Mouse (Mus musculus) adrenal gland, postnatal 36 days (tissue): ENCODE measurements around the gene Zfp771. TPM values are rescaled to one million over a fixed set of nuclear protein-coding genes. Genes with fewer than 3 reads are reported as not detected.

Experiments
- DNase-seq, 2 experiments: peaks; one replicate each; pipeline ENCODE4 v3.0.0; 2021; ENCODE audit warnings: mixed read lengths in 1 of 2
- total RNA-seq, 2 experiments: library from RNA; stranded (reverse); gene quantifications; 2 replicates each; pipeline ENCODE4 v1.2.3; 2021

Gene Zfp771
- total RNA-seq, 2 experiments from 2014 or later = 28.0 to 34.2 TPM

GRCm38 (mm10) chr7:127287940-127288339 is 43.9 kb downstream of the Zfp771 start:
- DNase-seq = no peak

DNA sequence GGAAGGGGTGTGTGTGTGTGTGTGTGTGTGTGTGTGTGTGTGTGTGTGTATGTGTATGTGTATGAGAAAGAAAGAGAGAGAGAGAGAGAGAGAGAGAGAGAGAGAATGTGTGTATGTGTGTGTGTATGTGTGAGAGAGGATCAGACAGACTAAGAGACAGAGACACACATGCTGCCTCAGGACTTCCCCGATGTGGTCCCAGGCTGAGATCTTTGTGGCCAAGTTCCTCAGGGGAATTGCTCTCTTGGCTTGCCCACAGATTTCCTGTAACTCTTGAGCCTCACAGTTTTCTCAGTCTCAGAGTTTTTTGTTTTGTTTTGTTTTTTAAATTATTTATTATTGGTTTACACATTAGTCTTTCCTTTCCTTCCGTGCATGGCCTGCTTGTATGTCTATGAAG is 45.2 kb downstream of the Zfp771 start:
- DNase-seq = no peak

DNA sequence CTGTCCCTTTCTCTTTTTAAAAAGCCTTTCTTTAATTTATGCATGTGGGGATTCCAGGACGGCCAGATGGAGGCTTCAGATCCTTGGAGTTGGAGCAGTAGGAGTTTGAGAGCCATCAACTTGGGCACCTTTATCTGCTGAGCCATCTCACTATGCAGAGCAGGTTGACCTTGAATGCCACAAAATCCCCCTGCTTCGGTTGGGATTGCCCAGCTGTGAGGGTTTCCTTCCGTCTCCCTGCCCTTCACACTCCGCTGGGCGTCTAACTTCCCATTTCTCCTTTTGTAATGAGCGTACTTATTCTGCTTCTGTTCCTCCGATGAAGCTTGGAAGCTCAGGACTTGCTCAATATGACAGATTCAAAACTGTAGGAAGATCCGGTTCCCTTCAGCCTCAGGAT is 46.1 kb downstream of the Zfp771 start:
- no peak for DNase-seq

GRCm38 (mm10) chr7:127296098-127296497 is 52.0 kb downstream of the Zfp771 start, which contains the start of gene Itgal:
TSS of gene Itgal (plus strand) at chr7:127296260.
- DNase-seq = no peak

- no peak for DNase-seq
Measured at GRCm38 (mm10) chr7:127296786-127297555, 52.9 kb downstream of the Zfp771 start.

DNA sequence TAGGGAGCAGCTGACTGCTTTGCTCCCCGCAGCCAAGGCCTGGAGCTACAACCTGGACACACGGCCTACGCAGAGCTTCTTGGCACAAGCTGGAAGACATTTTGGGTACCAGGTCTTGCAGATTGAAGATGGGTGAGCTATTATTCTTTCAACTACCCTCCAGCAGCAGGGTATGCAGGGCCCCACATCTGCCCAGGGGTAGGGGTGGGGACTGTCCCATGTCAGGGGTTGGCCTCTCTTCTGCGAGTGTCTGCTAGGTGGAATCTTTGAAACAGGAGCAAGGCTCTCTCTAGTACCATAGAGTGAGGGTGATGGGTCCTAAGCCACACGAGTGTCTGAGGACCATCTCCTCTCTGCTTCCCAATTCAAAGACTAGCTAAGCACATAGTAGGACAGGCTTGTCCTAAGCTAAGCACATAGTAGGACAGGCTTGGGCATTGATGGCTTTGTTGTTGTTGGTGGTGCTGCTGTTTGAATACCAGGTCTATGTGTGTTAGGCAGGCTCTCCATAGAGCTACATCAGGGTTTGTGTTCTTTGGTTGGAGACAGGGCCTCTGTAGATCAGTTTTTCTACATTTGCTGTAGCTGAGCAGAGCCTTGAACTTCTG is 53.6 kb downstream of the Zfp771 start:
- no peak for DNase-seq

Other genes starting within 250 kb of the Zfp771 start
- gene Mvp, start 229.7 kb upstream of the Zfp771 start, total RNA-seq = 100 to 1,000 TPM; 102 to 129 TPM
- gene Pagr1b, start 227.8 kb upstream of the Zfp771 start, total RNA-seq = 1 to 10 TPM in 1 of 2 experiments, not detected in 1; 3.0 TPM
- 10 to 100 TPM in 1 of 2 experiments, 1 to 10 TPM in 1; 4.4 to 15.1 TPM for gene Pagr1a, start 226.9 kb upstream of the Zfp771 start, total RNA-seq
- gene Gm42742, start 223.2 kb upstream of the Zfp771 start, total RNA-seq = 10 to 100 TPM; 28.9 to 29.6 TPM
- gene Prrt2, start 223.1 kb upstream of the Zfp771 start, total RNA-seq = 1 to 10 TPM; 1.9 to 2.9 TPM
- gene Maz, start 217.2 kb upstream of the Zfp771 start, total RNA-seq = 100 to 1,000 TPM; 120 to 126 TPM
- 1 to 10 TPM; 5.7 to 6.8 TPM for gene Kif22, start 201.8 kb upstream of the Zfp771 start, total RNA-seq
- gene Zg16, start 156.9 kb upstream of the Zfp771 start, total RNA-seq = not detected
- gene AI467606, start 152.9 kb upstream of the Zfp771 start, total RNA-seq = 1 to 10 TPM in 1 of 2 experiments, under 1 TPM in 1; 0.89 to 1.1 TPM
- under 1 TPM; 0.26 to 0.40 TPM for gene Qprt, start 122.0 kb upstream of the Zfp771 start, total RNA-seq
- 1 to 10 TPM in 1 of 2 experiments, under 1 TPM in 1; 0.70 to 1.3 TPM for gene Spn, start 106.5 kb upstream of the Zfp771 start, total RNA-seq
- gene Cd2bp2, start 48.2 kb upstream of the Zfp771 start, total RNA-seq = 10 to 100 TPM; 59.3 to 61.0 TPM
- gene Tbc1d10b, start 35.8 kb upstream of the Zfp771 start, total RNA-seq = 10 to 100 TPM; 40.7 to 48.4 TPM
- 1 to 10 TPM; 1.9 to 2.7 TPM for gene Mylpf, start 35.4 kb upstream of the Zfp771 start, total RNA-seq
- gene Zfp553, start 11.2 kb upstream of the Zfp771 start, total RNA-seq = 10 to 100 TPM; 10.1 to 11.9 TPM
- gene Sept1, start 11.1 kb upstream of the Zfp771 start, total RNA-seq = 1 to 10 TPM; 5.6 to 7.9 TPM
- gene Dctpp1, start 16.4 kb downstream of the Zfp771 start, total RNA-seq = 10 to 100 TPM; 27.8 to 49.1 TPM
- 100 to 1,000 TPM in 1 of 2 experiments, 10 to 100 TPM in 1; 65.9 to 128 TPM for gene Sephs2, start 29.8 kb downstream of the Zfp771 start, total RNA-seq
- 1 to 10 TPM; 1.1 to 1.8 TPM for gene Itgal, start 52.0 kb downstream of the Zfp771 start, total RNA-seq
- 10 to 100 TPM; 25.9 to 26.1 TPM for gene Zfp768, start 101.3 kb downstream of the Zfp771 start, total RNA-seq
- gene Zfp747, start 131.8 kb downstream of the Zfp771 start, total RNA-seq = 10 to 100 TPM; 10.7 to 12.2 TPM
- gene 9130019O22Rik, start 142.9 kb downstream of the Zfp771 start, total RNA-seq = 1 to 10 TPM; 4.7 to 5.2 TPM
- 1 to 10 TPM; 8.7 to 9.9 TPM for gene E430018J23Rik, start 149.4 kb downstream of the Zfp771 start, total RNA-seq
- gene Zfp764, start 162.5 kb downstream of the Zfp771 start, total RNA-seq = 1 to 10 TPM; 6.4 to 7.9 TPM
- gene Zfp688, start 177.8 kb downstream of the Zfp771 start, total RNA-seq = 10 to 100 TPM; 12.7 to 12.8 TPM
- 1 to 10 TPM; 3.8 to 4.4 TPM for gene Zfp689, start 204.9 kb downstream of the Zfp771 start, total RNA-seq
- 10 to 100 TPM; 44.3 to 48.3 TPM for gene Prr14, start 215.3 kb downstream of the Zfp771 start, total RNA-seq
- gene Fbrs, start 234.9 kb downstream of the Zfp771 start, total RNA-seq = 10 to 100 TPM; 56.5 to 66.7 TPM